Mouse (Mus musculus): ENCODE data around the gene Lyzl4. TPM values are rescaled to one million over a fixed set of nuclear protein-coding genes. Genes with fewer than 3 reads are reported as not detected.

The Lyzl4 gene
- total and polyA plus RNA-seq, 3 experiments = not detected

- Histone ChIP-seq H3K27ac (ENCODE audit: control insufficient read depth, low read depth, low read length) (no peak overlapping the region), H3K27me3 (ENCODE audit: control insufficient read depth in 1 of 2, insufficient read depth in 2 of 2, low read length in 2 of 2) (no peaks in the 10 kb centered on the region), H3K4me3 (ENCODE audit: control insufficient read depth in 1 of 2, insufficient read depth in 1 of 2, low read depth in 2 of 2, low read length in 2 of 2) (no peak overlapping the region), H3K9me3 (replicated peaks; ENCODE audit: insufficient read depth, low read length) (no peaks in the 10 kb centered on the region), H3K9ac (ENCODE audit: control insufficient read depth, low read depth, low read length, poor library complexity, severe bottlenecking) (no peak overlapping the region), H3K79me2 (ENCODE audit: control insufficient read depth, insufficient read depth, low read length, poor library complexity) (no peaks in the 10 kb centered on the region), H3K36me3 (ENCODE audit: control insufficient read depth in 1 of 2, insufficient read depth in 2 of 2, low read length in 2 of 2) (peaks cover 0 to 8% of the 10 kb centered on the region in 2 experiments; a peak in 2 of 4 replicates), H3K4me1 (ENCODE audit: control insufficient read depth in 1 of 2, insufficient read depth in 2 of 2, low read length in 2 of 2) (peaks cover 0 to 21% of the 10 kb centered on the region in 2 experiments; a peak in 2 of 4 replicates)
- peak; percentile 39 for DNase-seq (ENCODE audit: low read depth, low spot score)
- no peak for TF ChIP-seq MEF2A (IDR thresholded peaks at IDR 0.05; ENCODE audit: extremely low read depth, insufficient replicate concordance, low read depth, low read length, poor library complexity, severe bottlenecking)
- TF ChIP-seq TBP (IDR thresholded peaks at IDR 0.05; ENCODE audit: low read depth, low read length) = no peak
- TF ChIP-seq ZKSCAN1 (IDR thresholded peaks at IDR 0.05; ENCODE audit: low read depth, low read length) = no peak
- TF ChIP-seq SMC3 (IDR thresholded peaks at IDR 0.05; ENCODE audit: low read depth, low read length) = no peak
- TF ChIP-seq EP300 (IDR thresholded peaks at IDR 0.05; ENCODE audit: low read depth in 1 of 2, low read length in 2 of 2) = peak in 1 of 2 experiments; percentile 23; a peak in 2 of 4 replicates
- TF ChIP-seq CTCF (IDR thresholded peaks at IDR 0.05 in 2 of 3, conservative IDR thresholded peaks at IDR 0.05 in 1 of 3; ENCODE audit: control insufficient read depth in 1 of 3, insufficient read depth in 1 of 3, low read depth in 2 of 3, low read length in 3 of 3, poor library complexity in 1 of 3, severe bottlenecking in 1 of 3) = no peak
- no peak for TF ChIP-seq TCF12 (IDR thresholded peaks at IDR 0.05; ENCODE audit: low read depth, low read length)
- 0 out of 2 replicates have a peak, but pooled peaks have one; percentile 27 for TF ChIP-seq HCFC1 (IDR thresholded peaks at IDR 0.05; ENCODE audit: low read depth, low read length)
Observed at GRCm38 (mm10) chr9:121675011-121675410, 33.1 kb upstream of the Lyzl4 start.

- Histone ChIP-seq H3K79me2 (ENCODE audit: control insufficient read depth, insufficient read depth, low read length, poor library complexity) (no peaks in the 10 kb centered on the region), H3K27me3 (ENCODE audit: control insufficient read depth in 1 of 2, insufficient read depth in 2 of 2, low read length in 2 of 2) (no peaks in the 10 kb centered on the region), H3K36me3 (ENCODE audit: control insufficient read depth in 1 of 2, insufficient read depth in 2 of 2, low read length in 2 of 2) (peaks cover 0 to 8% of the 10 kb centered on the region in 2 experiments; a peak in 2 of 4 replicates), H3K4me1 (ENCODE audit: control insufficient read depth in 1 of 2, insufficient read depth in 2 of 2, low read length in 2 of 2) (peaks cover 0 to 21% of the 10 kb centered on the region in 2 experiments; a peak in 2 of 4 replicates), H3K9me3 (replicated peaks; ENCODE audit: insufficient read depth, low read length) (no peaks in the 10 kb centered on the region), H3K27ac (ENCODE audit: control insufficient read depth, low read depth, low read length) (no peak overlapping the region), H3K9ac (ENCODE audit: control insufficient read depth, low read depth, low read length, poor library complexity, severe bottlenecking) (no peak overlapping the region), H3K4me3 (ENCODE audit: control insufficient read depth in 1 of 2, insufficient read depth in 1 of 2, low read depth in 2 of 2, low read length in 2 of 2) (no peak overlapping the region)
- no peak for TF ChIP-seq MAZ (IDR thresholded peaks at IDR 0.05; ENCODE audit: low read depth, low read length)
- no peak for TF ChIP-seq SMC3 (IDR thresholded peaks at IDR 0.05; ENCODE audit: low read depth, low read length)
- no peak for TF ChIP-seq CHD1 (IDR thresholded peaks at IDR 0.05; ENCODE audit: low read depth, low read length)
- TF ChIP-seq RAD21 (IDR thresholded peaks at IDR 0.05; ENCODE audit: low read depth, low read length) = no peak
- TF ChIP-seq JUND (IDR thresholded peaks at IDR 0.05; ENCODE audit: low read depth, low read length) = no peak
- no peak for TF ChIP-seq ELF1 (IDR thresholded peaks at IDR 0.05; ENCODE audit: low read depth, low read length)
- DNase-seq (ENCODE audit: low read depth, low spot score) = no peak
Observed at GRCm38 (mm10) chr9:121673716-121674115, 31.8 kb upstream of the Lyzl4 start.

- peaks cover 0 to 21% of the 10 kb centered on the region in 2 experiments; a peak in 2 of 4 replicates for H3K4me1 ChIP-seq (ENCODE audit: control insufficient read depth in 1 of 2, insufficient read depth in 2 of 2, low read length in 2 of 2)
- no peak overlapping the region for H3K4me3 ChIP-seq (ENCODE audit: control insufficient read depth in 1 of 2, insufficient read depth in 1 of 2, low read depth in 2 of 2, low read length in 2 of 2)
- DNase-seq (ENCODE audit: low read depth, low spot score) = peak; percentile 57
- no peaks in the 10 kb centered on the region for H3K9me3 ChIP-seq (replicated peaks; ENCODE audit: insufficient read depth, low read length)
- H3K36me3 ChIP-seq (ENCODE audit: control insufficient read depth in 1 of 2, insufficient read depth in 2 of 2, low read length in 2 of 2) = peaks cover 0 to 8% of the 10 kb centered on the region in 2 experiments; a peak in 2 of 4 replicates
- H3K9ac ChIP-seq (ENCODE audit: control insufficient read depth, low read depth, low read length, poor library complexity, severe bottlenecking) = no peak overlapping the region
- no peak overlapping the region for H3K27ac ChIP-seq (ENCODE audit: control insufficient read depth, low read depth, low read length)
- no peaks in the 10 kb centered on the region for H3K79me2 ChIP-seq (ENCODE audit: control insufficient read depth, insufficient read depth, low read length, poor library complexity)
- no peaks in the 10 kb centered on the region for H3K27me3 ChIP-seq (ENCODE audit: control insufficient read depth in 1 of 2, insufficient read depth in 2 of 2, low read length in 2 of 2)
- no peak for TF ChIP-seq MAZ (IDR thresholded peaks at IDR 0.05; ENCODE audit: low read depth, low read length)
- TF ChIP-seq ZMIZ1 (IDR thresholded peaks at IDR 0.05; ENCODE audit: low read depth, low read length) = no peak
- no peak for TF ChIP-seq ZC3H11A (IDR thresholded peaks at IDR 0.05; ENCODE audit: low read depth, low read length)
- no peak for TF ChIP-seq USF1 (IDR thresholded peaks at IDR 0.05; ENCODE audit: low read depth, low read length)
- TF ChIP-seq NELFE (IDR thresholded peaks at IDR 0.05; ENCODE audit: low read depth, low read length) = no peak
- TF ChIP-seq BHLHE40 (IDR thresholded peaks at IDR 0.05; ENCODE audit: borderline replicate concordance, low read depth, low read length) = no peak
- TF ChIP-seq ZKSCAN1 (IDR thresholded peaks at IDR 0.05; ENCODE audit: low read depth, low read length) = no peak
- TF ChIP-seq CHD1 (IDR thresholded peaks at IDR 0.05; ENCODE audit: low read depth, low read length) = no peak
- no peak for TF ChIP-seq SMC3 (IDR thresholded peaks at IDR 0.05; ENCODE audit: low read depth, low read length)
- TF ChIP-seq UBTF (IDR thresholded peaks at IDR 0.05; ENCODE audit: borderline replicate concordance, insufficient read depth, low read depth, low read length) = no peak
- peak; percentile 58 for TF ChIP-seq ETS1 (IDR thresholded peaks at IDR 0.05; ENCODE audit: low read depth, low read length)
- TF ChIP-seq HCFC1 (IDR thresholded peaks at IDR 0.05; ENCODE audit: low read depth, low read length) = no peak
- TF ChIP-seq TCF12 (IDR thresholded peaks at IDR 0.05; ENCODE audit: low read depth, low read length) = 0 out of 2 replicates have a peak, but pooled peaks have one; percentile 31
- TF ChIP-seq CHD2 (IDR thresholded peaks at IDR 0.05; ENCODE audit: low read length) = 0 out of 2 replicates have a peak, but pooled peaks have one; percentile 18
- no peak for TF ChIP-seq ELF1 (IDR thresholded peaks at IDR 0.05; ENCODE audit: low read depth, low read length)
- no peak for TF ChIP-seq MXI1 (IDR thresholded peaks at IDR 0.05; ENCODE audit: low read depth, low read length)
- no peak for TF ChIP-seq GABPA (IDR thresholded peaks at IDR 0.05; ENCODE audit: low read depth, low read length)
- TF ChIP-seq RAD21 (IDR thresholded peaks at IDR 0.05; ENCODE audit: low read depth, low read length) = no peak
- TF ChIP-seq GATA1 (IDR thresholded peaks at IDR 0.05; ENCODE audit: low read depth, low read length) = peak; percentile 78
Observed at GRCm38 (mm10) chr9:121672311-121672710, 30.4 kb upstream of the Lyzl4 start.
